Mouse (Mus musculus) heart, adult 8-10 months (tissue): ENCODE data around the gene Ccdc97. TPM values are rescaled to one million over a fixed set of nuclear protein-coding genes. Genes with fewer than 3 reads are reported as not detected.

Source experiments
- DNase-seq: peaks from one replicate; pipeline ENCODE4 v3.0.0; 2022; ENCODE audit warnings: low spot score
- total RNA-seq, 4 experiments: library from RNA; stranded (reverse); gene quantifications; 2 replicates each; pipeline ENCODE4 v1.2.4; 2022

Gene Ccdc97
- total RNA-seq, 4 experiments from 2014 or later = 56.7 to 62.0 (median 58.8) TPM

DNA sequence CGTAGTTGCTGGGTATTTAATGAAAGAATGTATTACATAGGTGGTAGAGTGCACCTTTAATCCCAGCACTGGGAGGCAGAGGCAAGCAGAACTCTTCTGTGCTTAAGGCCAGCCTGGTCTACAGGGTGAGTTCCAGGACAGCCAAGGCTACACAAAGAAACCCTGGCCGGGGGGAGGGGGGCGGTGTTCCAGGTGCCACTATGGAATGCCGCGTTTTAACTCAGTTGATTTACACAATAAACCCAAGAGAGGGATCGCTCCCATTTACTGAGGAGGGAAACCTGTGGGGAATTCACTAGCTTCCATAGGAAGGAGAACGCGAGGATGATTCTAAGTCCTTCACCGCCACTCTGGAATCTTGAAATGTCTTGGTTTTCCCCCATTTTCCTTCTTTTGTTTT lies 49.3 kb downstream of the Ccdc97 start:
- no peak for DNase-seq

DNA sequence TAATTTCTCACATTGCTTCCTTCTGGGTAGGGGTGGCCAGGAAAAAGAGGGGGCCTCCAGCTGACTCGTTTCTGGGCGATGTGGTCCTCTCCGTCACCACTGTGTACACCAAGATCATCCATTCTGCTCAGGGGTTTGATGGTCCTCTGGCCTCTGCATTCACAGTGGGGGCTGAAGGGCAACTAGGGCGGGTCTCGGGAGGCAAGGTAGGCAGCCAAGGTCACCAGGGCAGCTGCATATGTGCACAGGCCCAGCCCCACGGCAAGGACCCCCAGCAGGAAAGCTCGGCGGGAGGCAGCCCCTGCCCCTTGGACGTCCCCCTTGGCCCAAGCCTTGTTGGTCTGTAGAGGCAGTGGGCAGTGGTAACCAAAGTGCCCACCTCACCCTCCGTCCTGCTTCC lies 49.7 kb downstream of the Ccdc97 start:
- no peak for DNase-seq

DNA sequence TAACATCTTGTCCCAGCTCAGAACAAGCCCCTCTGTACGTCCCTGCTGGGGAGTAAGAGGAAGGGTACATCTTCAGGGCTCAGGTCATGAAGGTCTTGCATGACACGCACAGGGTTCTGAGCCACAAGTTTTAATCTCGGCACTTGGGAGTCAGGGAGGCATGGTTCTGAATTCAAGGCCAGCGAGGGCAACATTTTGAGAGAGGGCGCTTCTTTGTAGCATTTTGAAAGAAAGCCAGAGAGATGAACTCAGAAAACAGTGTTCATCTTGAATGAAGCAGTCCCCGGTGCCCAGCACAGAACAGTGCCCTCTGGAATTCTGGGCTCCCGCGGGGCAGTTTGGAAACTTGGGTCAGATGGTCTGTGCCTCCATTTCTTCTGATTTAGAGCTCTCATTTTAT lies 52.5 kb downstream of the Ccdc97 start:
- no peak for DNase-seq

Other genes starting within 250 kb of the Ccdc97 start
- gene Ceacam1, start 241.5 kb downstream of the Ccdc97 start, total RNA-seq = 10 to 100 TPM; 10.7 to 13.9 (median 12.5) TPM
- 1 to 10 TPM; 1.9 to 2.4 (median 2.1) TPM for gene Ceacam2, start 179.2 kb downstream of the Ccdc97 start, total RNA-seq
- under 1 TPM in 1 of 4 experiments, not detected in 3; 0.32 TPM for gene Erich4, start 103.2 kb downstream of the Ccdc97 start, total RNA-seq
- gene Dmac2, start 99.7 kb downstream of the Ccdc97 start, total RNA-seq = 10 to 100 TPM; 57.8 to 63.3 (median 59.6) TPM
- gene B3gnt8, start 92.4 kb downstream of the Ccdc97 start, total RNA-seq = 1 to 10 TPM; 1.9 to 2.5 (median 2.4) TPM
- 100 to 1,000 TPM; 302 to 362 (median 329) TPM for gene Bckdha, start 60.1 kb downstream of the Ccdc97 start, total RNA-seq
- 10 to 100 TPM; 17.5 to 20.4 (median 19.3) TPM for gene Exosc5, start 59.9 kb downstream of the Ccdc97 start, total RNA-seq
- not detected for gene Tmem91, start 43.9 kb downstream of the Ccdc97 start, total RNA-seq
- 10 to 100 TPM; 10.1 to 12.8 (median 11.9) TPM for gene B9d2, start 38.3 kb downstream of the Ccdc97 start, total RNA-seq
- 10 to 100 TPM; 17.5 to 24.9 (median 23.9) TPM for gene Tgfb1, start 32.1 kb downstream of the Ccdc97 start, total RNA-seq
- gene Hnrnpul1, start 35.7 kb upstream of the Ccdc97 start, total RNA-seq = 10 to 100 TPM; 65.8 to 82.6 (median 71.5) TPM
- 10 to 100 TPM; 50.2 to 70.9 (median 65.9) TPM for gene Axl, start 69.6 kb upstream of the Ccdc97 start, total RNA-seq
- 10 to 100 TPM in 1 of 4 experiments, 1 to 10 TPM in 3; 4.1 to 11.5 (median 5.2) TPM for gene Cyp2s1, start 97.8 kb upstream of the Ccdc97 start, total RNA-seq
- 1 to 10 TPM; 4.4 to 7.8 (median 6.2) TPM for gene Cyp2b10, start 178.5 kb upstream of the Ccdc97 start, total RNA-seq